Mouse (Mus musculus): Measurements from ENCODE around the gene Ceacam16.

The Ceacam16 gene

GRCm38 (mm10) chr7:19842885-19843504 is 18.1 kb downstream of the Ceacam16 start:
- no peak for DNase-seq

- no peak for DNase-seq
Measured at GRCm38 (mm10) chr7:19841686-19842413, 19.2 kb downstream of the Ceacam16 start.

GRCm38 (mm10) chr7:19840936-19841335 is 20.2 kb downstream of the Ceacam16 start:
- no peak for DNase-seq

- DNase-seq, result no peak
Measured at GRCm38 (mm10) chr7:19840371-19840770, 20.7 kb downstream of the Ceacam16 start.

DNA sequence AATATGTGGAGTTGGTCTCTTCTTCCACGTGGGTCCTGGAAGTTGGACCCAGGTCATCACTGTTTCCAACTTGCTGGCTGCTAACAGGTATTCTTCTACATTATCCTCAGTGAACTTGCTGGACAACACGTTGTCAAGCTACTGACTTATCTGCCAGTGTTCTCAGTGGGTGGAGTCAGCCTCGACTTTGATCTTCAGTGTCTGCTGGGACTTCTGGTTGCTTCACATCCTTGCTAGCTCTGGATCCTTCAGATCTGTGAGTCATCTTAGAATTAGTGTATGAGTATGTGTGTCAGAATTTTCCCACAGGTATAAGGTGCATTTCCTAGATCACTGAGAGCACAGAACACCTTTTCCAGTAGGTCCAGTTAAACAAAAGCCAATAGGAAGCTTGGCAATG is 24.3 kb downstream of the Ceacam16 start:
- DNase-seq, result no peak

- no peak for DNase-seq
Measured at GRCm38 (mm10) chr7:19834055-19834454, 27.0 kb downstream of the Ceacam16 start.

DNA sequence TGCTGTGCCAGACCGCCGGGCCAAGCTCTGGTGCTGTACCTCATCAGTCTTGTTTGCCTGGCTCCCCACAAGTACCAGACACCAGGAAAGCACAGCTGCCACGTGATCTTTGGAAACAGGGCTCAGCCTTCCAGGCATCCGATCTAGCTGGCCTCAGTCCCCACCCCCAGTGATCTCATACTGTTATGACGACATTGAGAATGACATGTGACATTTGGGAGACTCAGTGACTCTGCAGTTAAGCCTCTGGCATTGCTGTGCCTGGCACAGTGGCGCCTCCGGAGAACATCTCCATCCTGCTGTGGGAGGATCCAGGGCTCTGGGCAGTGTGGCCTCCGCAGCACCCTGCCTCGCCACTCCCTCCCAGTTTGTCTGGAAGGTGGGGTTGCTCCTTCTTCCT is 29.3 kb downstream of the Ceacam16 start:
- no peak for DNase-seq

DNA sequence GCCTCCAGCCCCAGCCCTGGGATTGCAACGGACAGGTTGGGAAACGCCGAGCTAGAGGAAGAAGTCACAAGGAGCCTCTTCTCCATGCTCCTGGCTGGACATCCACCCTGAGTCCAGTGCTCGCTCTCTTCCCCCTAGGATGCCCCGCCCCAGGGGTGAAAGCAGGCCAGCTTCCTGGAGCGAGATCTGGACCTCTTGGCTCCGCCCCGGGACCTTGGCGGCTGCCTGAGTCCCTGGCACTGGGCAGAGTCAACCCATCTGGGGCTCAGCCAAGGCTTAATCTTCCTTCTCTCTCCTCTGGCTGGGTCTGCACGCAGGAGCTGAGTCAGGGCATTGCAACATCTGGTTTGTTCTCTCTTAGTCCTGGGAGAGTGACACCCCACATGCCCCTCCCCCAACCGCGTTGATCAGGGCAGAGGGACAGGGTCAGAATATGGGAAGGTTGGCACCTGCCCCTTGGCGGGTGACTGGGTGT is 30.4 kb downstream of the Ceacam16 start:
- DNase-seq, result peak in 1 of 2 experiments; percentile 46

DNA sequence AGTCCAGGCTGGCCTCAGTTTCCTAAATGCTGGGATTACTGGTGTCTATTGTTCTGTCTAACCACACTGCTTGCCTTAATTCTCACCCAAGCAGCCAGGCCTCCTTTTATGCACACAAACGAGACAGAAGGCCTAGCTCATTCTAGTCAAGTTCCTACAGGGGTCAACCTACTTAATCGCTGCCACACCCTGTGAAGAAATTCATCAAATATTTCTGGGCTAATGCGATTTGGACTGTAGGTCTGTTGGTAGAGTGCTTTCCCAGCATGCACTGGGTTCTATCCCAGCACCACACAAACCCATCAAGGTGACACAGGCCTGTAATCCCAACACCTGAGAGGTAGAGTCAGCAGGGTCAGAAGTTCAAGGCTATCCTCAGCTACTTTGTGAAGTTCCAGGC is 31.4 kb downstream of the Ceacam16 start:
- no peak for DNase-seq

DNA sequence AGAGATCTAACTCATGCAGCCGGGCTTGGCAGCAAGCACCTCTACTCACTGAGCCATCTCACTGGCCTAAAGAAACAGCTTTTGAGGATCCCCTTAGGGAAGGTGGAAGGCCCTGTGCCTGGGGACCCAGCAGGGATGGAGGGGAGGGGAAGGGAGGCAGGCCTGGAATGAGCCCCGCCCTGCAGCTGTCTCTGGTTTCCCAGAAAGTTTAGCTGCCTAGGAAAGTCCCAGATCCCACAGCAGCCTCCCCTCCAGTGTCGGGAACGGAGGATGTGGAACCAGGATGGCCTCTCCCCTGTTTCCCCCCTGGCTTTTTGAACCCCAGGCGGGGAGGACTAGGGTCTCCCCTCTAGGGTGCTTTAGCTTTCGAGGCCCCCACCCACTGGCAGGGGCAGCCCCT is 34.3 kb downstream of the Ceacam16 start:
- DNase-seq, result no peak

GRCm38 (mm10) chr7:19824182-19824973 is 36.7 kb downstream of the Ceacam16 start:
- DNase-seq, result peak in 1 of 2 experiments; percentile 47

DNA sequence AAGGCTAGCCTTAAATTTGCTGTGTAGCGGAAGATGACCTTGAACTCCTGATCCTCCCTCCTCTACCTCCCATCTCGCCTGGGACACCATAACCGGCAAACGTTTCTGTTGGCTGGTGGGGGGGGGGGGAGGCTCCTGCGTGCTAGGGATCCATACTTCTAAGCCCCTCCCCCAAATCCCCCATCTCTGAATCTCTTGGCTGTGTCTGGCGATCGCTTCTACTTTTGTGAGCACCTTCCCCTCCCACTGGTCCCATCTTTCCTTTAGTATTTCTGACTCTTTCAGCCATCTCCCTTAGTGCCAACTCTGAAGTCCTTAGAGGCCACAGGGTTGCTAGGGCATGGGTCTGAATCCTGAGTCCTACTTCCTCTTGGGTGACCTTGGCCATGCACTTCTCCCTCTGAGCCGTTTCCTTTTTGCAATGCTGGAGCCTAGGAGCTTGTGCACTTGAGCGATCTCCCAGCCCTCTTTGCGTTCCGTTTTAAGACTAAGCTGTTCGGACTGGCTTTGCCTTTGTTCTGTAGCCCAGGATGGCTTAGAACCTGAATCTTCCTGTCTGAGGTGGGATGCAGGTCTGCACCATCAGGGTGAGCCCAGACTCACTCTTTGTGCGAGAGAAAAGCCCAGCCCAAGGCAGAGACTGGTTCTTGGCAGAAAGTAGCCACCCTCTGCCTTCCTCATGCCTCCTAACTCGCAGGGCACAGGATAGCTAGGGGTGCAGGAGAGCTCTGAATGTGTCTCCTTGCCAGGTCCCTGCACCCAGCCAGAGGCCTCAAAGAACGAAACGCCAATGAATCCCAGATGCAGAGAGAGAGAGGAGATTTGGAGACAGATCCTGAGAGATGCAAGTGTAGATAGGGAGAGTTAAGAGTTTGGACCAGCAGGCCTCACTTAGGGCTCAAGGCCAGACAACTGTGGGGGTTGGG is 37.6 kb downstream of the Ceacam16 start:
- DNase-seq, result no peak

- no peak for DNase-seq
Measured at GRCm38 (mm10) chr7:19822604-19823058, 38.5 kb downstream of the Ceacam16 start, which contains the start of gene Bcl3. Bcl3 (minus strand) TSS chr7:19822770.

GRCm38 (mm10) chr7:19822193-19822592 is 38.9 kb downstream of the Ceacam16 start:
- DNase-seq, result no peak

- DNase-seq, result no peak
Measured at GRCm38 (mm10) chr7:19821633-19822032, 39.5 kb downstream of the Ceacam16 start.

DNA sequence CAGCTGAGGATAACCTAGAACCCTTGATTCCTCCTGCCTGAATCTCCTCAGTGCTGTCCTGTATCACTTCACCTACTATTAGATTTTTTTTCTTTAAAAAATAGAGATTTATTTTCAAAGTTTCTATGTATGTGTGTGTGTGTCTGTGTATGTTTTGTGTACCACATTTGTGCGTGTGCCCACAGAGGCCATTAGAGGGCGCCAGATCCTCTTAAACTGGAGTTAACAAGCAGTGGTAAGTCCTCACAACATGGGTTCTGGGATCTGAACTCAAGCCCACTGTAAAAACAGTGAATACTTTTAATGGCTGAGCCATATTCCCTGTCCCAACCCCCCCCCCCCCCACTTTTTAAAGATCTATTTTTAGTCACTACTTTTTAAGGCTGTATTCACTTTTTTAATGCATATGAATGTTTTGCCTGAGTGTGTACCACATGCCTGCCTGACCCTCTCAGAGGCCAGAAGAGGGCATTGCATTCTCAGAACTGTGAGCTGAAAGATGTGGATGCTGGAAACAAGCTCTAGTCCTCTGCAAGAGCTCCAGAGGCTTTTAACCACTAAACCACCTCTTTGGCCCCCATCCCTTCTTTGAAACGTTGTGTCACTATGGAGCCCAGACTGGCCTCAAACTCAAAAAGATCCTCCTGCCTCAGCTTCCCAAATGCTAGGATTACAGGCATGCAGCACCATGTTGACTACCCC is 40.6 kb downstream of the Ceacam16 start:
- DNase-seq, result no peak

DNA sequence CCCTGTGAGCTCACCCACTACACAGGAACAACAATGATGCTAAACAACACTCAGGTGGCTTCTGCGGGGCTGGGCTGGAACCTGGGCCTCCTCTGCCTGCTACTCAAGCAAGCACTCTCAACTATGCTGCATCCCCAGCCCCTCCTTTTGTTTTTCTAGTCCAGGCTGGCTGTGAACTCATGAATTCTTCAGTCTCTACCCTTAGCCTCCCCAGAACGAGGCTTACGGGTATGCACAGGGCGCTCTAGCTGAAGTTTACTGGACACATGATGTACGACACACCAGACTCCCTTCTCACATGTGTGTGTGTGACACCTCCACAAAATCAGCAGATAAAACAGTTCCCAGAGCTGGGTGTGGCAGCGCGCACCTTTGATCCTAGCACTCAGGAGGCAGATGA is 42.2 kb downstream of the Ceacam16 start:
- no peak for DNase-seq

DNA sequence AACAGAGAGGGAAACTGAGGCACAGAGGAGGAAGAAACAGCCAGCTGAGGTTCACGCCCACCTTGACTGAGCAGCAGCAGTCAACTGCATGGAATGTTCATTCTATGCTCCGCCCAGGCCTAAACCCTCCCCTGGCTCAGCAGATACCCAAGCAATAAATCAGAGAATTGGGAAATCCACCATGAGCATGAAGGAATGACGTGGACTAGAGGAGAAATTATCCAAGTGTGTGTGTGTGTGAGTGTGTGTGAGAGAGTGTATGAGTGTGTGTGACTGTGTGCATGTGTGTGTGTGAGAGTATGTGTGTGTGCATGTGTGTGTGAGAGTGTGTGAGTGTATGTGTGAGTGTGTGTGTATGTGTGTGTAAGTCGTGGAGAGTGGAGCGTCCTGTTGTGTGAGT is 42.7 kb downstream of the Ceacam16 start:
- no peak for DNase-seq

DNA sequence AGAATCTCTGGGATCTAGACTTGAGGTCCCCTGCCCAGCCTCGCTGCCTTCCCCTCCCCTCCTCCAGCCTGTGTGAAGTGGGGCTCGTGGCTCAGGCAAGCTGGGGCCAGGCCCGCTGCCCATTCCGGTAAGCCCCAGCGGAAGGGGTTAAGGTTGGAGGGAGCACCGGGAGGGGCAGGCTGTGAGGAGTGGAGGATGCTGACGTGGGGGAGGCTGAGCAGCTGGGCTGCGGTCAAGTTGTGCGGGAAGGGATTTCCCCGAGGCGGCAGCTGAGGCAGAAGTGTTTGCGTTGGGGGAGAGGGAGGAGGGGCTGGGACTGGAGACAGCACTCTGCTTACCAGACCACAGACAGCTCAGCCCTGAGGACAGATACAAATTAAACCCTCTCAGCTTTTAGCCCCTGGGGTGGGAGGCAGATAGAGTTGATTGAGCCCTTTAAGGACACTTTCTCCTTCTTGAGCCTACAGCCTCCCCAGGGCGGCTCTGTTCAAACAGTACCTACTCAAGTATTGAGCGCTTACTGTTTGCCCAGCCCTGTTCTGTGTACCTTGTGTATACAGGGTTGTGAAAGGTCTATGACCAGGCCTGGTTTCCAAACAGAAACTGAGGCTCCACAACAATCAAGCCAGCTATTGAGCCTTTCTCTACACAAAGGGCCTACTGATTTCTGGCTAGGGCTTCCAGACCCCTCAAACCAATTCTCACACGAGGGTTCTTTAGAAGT is 43.6 kb downstream of the Ceacam16 start:
- no peak for DNase-seq

GRCm38 (mm10) chr7:19816224-19816771 is 44.8 kb downstream of the Ceacam16 start:
- peak; percentile 25 to 67 for DNase-seq

Measured in cerebellum, postnatal 25 days (tissue).